Mouse (Mus musculus): ENCODE measurements at regions not wholly inside any gene's neighbourhood (a gene's known extent, or its start where the extent isn't known, plus 50 kb on each side); places are given as distances from the start of the nearest gene placed in this dataset.
"Not testable (repeated sequence)": the region's sequence is repeated elsewhere in the genome, so short reads cannot be mapped to it uniquely, and the experiment has no call there.

GRCm38 (mm10) chr14:53785547-53785946 is 468.4 kb downstream of the Dad1 start:
- TF ChIP-seq CTCF (IDR thresholded peaks at IDR 0.05; ENCODE audit: extremely low read depth, insufficient read depth, insufficient read length, insufficient replicate concordance); POLR2A (IDR thresholded peaks at IDR 0.05; ENCODE audit: low read depth, low read length): not testable (repeated sequence)

All from spleen, adult 2 months (tissue).